Mouse (Mus musculus) c-Kit-positive CD71-negative TER-119-negative erythroid progenitor cells, embryonic 14.5 days (primary cell): ENCODE measurements at regions not wholly inside any gene's neighbourhood (a gene's known extent, or its start where the extent isn't known, plus 50 kb on each side); places are given as distances from the start of the nearest gene placed in this dataset.
A peak's percentile ranks its signal among the peaks of the same experiment; 100 is the strongest.

Source experiments
- DNase-seq: peaks from one replicate; pipeline ENCODE4 v3.0.0-alpha.2; 2013; ENCODE audit warnings: low read depth

DNA sequence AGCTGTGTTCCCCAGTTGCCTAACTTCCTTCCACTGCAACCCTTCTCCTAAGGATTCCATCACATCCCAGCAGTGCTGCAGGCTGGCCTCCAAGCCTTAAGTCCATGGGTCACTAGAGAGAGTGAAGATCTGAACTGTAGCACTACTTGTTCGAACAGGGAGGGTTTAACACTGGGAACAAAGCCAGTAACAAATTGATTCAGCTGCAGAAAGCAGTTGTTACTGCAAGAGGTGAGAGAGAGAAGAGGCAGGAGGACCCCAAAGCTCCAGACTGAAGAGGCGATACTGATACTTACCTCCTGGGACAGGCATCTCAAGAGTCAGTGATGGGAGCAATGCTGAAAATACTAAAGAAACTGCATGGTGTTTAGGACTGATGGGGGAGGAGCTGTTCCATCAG lies 600.1 kb upstream of the Cdh5 start:
- no peak for DNase-seq

- no peak for DNase-seq
Measured at GRCm38 (mm10) chr8:103502991-103503767, 598.2 kb upstream of the Cdh5 start.

- no peak for DNase-seq
Measured at GRCm38 (mm10) chr8:103506334-103506733, 595.1 kb upstream of the Cdh5 start.

- no peak for DNase-seq
Measured at GRCm38 (mm10) chr8:103507068-103507467, 594.4 kb upstream of the Cdh5 start.

- DNase-seq, result no peak
Measured at GRCm38 (mm10) chr8:103520141-103520866, 581.1 kb upstream of the Cdh5 start.

DNA sequence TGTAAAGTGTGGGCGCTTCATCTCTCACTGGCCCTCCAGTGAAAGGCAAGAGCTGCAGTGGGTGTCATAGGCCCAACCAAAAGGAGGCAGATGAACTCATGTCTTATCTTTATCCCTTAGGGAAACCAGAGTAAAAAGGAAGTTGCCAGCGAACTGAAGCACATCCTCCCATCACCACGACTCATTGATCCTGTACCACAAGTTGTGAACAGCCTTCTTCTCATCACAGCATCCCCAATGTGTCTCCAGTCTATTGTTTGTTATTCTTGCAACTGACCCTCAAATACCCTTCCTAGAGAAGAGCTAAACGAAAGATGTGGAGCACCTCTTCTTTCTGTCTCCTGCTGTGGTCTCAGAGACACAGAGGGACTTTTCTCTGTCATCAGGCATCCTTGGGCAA lies 570.5 kb upstream of the Cdh5 start:
- DNase-seq, result no peak

DNA sequence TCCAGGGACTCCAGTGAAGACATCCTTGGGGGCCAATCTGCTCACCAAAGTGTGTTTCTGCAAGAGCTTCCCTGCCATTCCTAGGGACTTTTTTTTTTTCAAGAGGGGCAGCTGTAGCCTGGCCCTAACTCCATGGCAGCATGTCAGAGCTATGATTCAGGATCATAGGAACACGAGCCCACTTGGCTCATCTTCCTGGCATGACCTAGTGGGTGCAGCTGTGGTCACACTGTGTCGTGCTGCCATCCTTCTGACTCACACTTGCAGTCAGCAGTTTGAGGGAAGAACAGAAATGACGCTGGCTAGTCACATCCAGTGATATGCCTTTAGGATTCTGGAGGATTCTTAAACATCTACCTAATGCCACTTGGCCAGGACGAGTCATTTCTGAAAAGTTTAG lies 566.5 kb upstream of the Cdh5 start:
- DNase-seq, result no peak

- no peak for DNase-seq
Measured at GRCm38 (mm10) chr8:103536856-103537255, 564.6 kb upstream of the Cdh5 start.

DNA sequence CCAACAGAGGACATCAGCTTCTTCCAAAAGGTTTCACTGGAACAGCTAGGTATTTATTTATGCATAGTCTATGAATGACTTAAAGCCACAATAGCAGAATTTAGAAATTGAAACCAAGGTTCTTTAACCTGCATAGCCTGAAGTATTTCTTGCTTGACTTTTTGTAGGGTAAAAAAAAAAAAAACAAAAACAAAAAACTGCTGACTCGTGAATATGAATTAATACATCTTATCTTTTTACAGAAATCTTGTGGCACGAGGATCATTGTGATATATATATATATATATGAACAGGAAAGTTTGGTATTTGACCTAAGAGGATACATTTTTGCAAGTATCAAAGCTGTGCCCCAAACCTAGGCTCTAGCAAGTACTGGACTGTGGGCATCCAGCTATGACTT lies 559.5 kb upstream of the Cdh5 start:
- no peak for DNase-seq

GRCm38 (mm10) chr8:103551916-103552535 lies 549.4 kb upstream of the Cdh5 start:
- DNase-seq, result no peak

DNA sequence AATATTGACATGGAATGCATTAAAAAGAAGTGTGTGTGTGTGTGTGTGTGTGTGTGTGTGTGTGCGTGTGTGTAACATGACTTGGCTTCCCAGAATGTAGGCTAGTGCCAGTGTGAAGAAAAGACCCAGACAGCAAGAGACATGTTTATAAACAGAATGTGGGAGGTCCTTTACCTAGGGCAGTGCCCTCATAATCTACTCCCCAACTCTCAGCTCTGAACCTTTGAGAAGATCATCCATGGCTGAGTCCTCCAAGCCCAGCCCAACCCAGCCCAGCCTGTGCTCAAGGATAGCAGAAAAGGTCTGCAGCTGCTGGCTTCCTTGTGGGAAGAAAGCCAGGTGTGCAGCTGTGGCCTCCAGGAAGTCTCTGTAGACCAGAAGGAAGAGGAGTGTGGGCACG lies 539.8 kb upstream of the Cdh5 start:
- no peak for DNase-seq

GRCm38 (mm10) chr8:103570864-103571425 lies 530.5 kb upstream of the Cdh5 start:
- no peak for DNase-seq

- DNase-seq, result peak; percentile 10
Measured at GRCm38 (mm10) chr8:103577147-103577546, 524.3 kb upstream of the Cdh5 start.

DNA sequence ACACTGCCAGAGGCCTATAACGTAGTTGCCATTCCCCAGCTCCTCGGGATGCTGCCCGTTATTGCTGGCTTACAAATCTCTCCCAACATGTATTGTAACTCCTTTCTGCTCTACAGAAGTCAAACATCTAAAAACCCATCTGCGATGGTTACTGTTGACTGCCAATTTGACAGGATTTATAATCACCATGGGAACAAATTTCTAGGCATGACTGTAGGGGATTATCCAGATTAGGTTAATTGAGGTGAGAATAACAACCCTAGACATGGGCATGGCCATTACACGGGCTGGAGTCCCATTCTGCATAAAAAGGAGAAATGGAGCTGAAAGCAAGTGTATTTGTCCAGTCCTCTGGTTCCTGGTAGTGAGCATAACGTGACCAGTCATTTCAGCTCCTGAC lies 523.4 kb upstream of the Cdh5 start:
- DNase-seq, result no peak

- DNase-seq, result no peak
Measured at GRCm38 (mm10) chr8:103608291-103608690, 493.1 kb upstream of the Cdh5 start.

- DNase-seq, result no peak
Measured at GRCm38 (mm10) chr8:103623781-103624434, 477.5 kb upstream of the Cdh5 start.

DNA sequence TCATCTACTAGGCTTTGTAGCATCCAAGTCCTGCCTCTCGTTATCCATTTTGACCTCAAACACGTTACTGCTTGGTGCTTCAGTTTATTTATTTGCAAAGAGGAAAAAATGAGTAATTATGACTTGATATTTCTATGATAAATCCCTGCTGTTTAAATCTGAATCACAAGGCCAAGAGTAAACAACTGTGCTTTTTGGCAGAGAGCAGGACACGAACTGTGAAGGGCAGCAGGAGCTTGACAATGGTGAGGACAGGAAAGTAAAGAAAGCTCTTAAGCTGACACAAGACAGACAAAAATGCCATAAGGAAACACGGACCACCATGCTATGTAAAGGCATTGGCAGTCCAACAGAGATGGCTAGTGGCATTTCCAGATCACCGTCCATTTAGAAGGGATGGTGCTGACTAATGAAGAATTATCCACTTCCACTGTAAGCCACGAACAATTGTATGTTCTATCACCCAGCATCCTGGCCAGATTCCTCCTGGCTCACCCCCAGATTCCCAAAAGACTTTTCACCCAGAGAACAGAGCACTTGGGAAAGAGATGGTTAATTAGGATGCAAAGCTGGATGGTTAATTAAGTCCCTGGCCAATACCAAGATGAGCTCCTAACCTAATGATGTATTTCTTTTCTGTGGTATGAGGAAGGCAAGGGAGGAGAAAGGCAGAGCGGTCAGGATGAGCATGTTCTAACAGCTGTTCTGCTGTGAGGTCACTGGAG lies 476.1 kb upstream of the Cdh5 start:
- no peak for DNase-seq

DNA sequence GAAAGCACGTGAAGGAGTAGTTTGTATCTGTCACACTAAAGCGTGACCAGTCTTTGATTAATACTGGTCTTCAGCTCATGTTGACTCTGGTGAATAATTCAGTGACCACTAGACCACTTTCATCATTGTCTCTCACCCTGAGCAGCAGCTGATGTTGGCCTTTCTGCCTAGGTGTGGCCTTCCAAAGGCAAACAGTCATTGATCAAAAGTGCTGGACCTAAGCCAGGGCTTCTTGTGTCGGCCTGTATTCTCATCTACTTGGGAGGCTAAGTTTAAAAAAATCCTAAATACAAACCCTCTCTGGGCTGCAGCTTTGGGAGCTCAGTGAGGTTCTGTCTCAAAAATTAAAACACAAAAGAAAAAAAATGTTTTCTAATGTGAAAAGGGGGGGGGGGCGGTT lies 475.0 kb upstream of the Cdh5 start:
- DNase-seq, result no peak

GRCm38 (mm10) chr8:103632543-103632942 lies 468.9 kb upstream of the Cdh5 start:
- no peak for DNase-seq

DNA sequence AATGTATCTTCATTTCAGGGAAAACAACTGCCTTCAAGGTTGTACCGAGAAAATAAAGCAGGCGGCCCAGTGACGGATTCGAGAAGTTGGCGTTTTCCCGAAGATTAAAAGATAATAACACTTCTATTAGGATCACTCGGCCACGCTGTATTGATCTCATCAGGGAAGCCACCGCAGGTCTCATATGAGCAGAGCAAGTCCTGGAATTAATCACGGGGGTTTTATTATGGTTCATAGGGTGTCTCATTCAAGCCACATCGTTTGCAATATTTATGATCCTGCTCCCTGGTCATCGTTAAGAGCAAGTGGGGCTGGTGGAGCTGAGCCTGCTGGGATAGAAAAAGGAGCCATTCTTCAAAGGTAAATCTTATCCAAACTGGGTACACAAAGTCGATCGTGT lies 466.5 kb upstream of the Cdh5 start:
- no peak for DNase-seq

GRCm38 (mm10) chr8:103643621-103644020 lies 457.8 kb upstream of the Cdh5 start:
- DNase-seq, result no peak

GRCm38 (mm10) chr8:103644106-103644505 lies 457.3 kb upstream of the Cdh5 start:
- DNase-seq, result no peak
